Comparison of ENCODE assay signal across 17 mouse cellular contexts in the genomic region with DNA sequence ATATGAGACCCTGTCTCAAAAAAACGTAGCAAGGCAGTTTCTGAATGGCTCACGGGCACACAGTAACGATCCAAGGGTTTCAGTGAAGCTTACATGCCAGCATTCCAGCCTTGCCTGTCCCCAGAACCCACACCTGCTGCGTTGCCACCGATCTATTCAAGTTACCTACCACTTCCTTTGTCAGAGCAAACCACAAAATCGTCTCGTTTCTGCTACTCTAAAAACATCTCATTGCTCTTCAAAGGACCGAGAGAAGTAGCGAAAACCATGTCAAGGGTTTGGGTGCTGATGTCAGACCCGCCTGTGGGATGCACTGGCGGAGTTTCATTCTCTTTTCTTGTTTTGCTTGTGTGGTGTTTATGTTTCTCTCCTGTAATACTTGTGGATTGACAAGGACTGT. TPM values are rescaled to one million over a fixed set of nuclear protein-coding genes. Genes with fewer than 3 reads are reported as not detected.
DNase-seq lines count a peak whose midpoint lies in the region; ATAC-seq and TF ChIP-seq lines count a peak whose summit lies in the region.
"Had no signal": no experiment of that assay in that cellular context is flagged by ENCODE, and none has a peak within 500 bp of the region (broad histone marks: within the 10 kb centered on the region; RNA-seq: fewer than 3 reads in every experiment).

No protein-coding gene starts in this region.

- H3K9ac ChIP-seq in forebrain, postnatal 0 days, result no peak overlapping the region
- H3K9ac ChIP-seq in kidney, embryonic 14.5 days (ENCODE audit: low read depth, low read length), result no peak overlapping the region
- H3K9ac ChIP-seq: embryonic facial prominence, embryonic 13.5 days; forebrain, embryonic 15.5 days; liver, embryonic 14.5 days; lung, embryonic 15.5 days; neural tube, embryonic 13.5 days had no signal

- no peak for TF ChIP-seq POLR2A in spleen, adult 2 months (IDR thresholded peaks at IDR 0.05; ENCODE audit: low read depth, low read length)

- no peaks in the 10 kb centered on the region for H3K36me3 ChIP-seq in spleen, adult 2 months (ENCODE audit: control insufficient read depth, insufficient read depth, low read length)
- H3K36me3 ChIP-seq in forebrain, postnatal 0 days (ENCODE audit: insufficient read depth), result no peaks in the 10 kb centered on the region
- no peaks in the 10 kb centered on the region for H3K36me3 ChIP-seq in kidney, embryonic 14.5 days (ENCODE audit: control insufficient read depth, insufficient read depth, low read length)
- H3K36me3 ChIP-seq: embryonic facial prominence, embryonic 13.5 days; forebrain, embryonic 15.5 days; lung, embryonic 15.5 days; neural tube, embryonic 13.5 days had no signal

- H3K27me3 ChIP-seq in spleen, adult 2 months (ENCODE audit: control insufficient read depth, insufficient read depth, low read length), result no peaks in the 10 kb centered on the region
- no peaks in the 10 kb centered on the region for H3K27me3 ChIP-seq in forebrain, postnatal 0 days (ENCODE audit: insufficient read depth, low read length)
- H3K27me3 ChIP-seq in kidney, embryonic 14.5 days (ENCODE audit: control insufficient read depth, insufficient read depth, low read length), result no peaks in the 10 kb centered on the region
- H3K27me3 ChIP-seq: embryonic facial prominence, embryonic 13.5 days; forebrain, embryonic 15.5 days; lung, embryonic 15.5 days; neural tube, embryonic 13.5 days had no signal

- no peak for TF ChIP-seq CTCF in spleen, adult 2 months (IDR thresholded peaks at IDR 0.05; ENCODE audit: extremely low read depth, insufficient read depth, insufficient read length, insufficient replicate concordance)
- no peak for TF ChIP-seq CTCF in forebrain, postnatal 0 days (IDR thresholded peaks at IDR 0.05; ENCODE audit: low read depth)

- H3K4me1 ChIP-seq in spleen, adult 2 months (ENCODE audit: control insufficient read depth, insufficient read depth, insufficient read length), result peaks cover 22% of the 10 kb centered on the region; the same call in 1 of the 2 replicates
- peaks cover 5% of the 10 kb centered on the region; the same call in 1 of the 2 replicates for H3K4me1 ChIP-seq in forebrain, postnatal 0 days (ENCODE audit: insufficient read depth)
- peaks cover 13% of the 10 kb centered on the region for H3K4me1 ChIP-seq in kidney, embryonic 14.5 days (ENCODE audit: control insufficient read depth, insufficient read depth, low read length)

- DNase-seq in spleen, adult 2 months (ENCODE audit: low read depth in 1 of 2, low spot score in 2 of 2), result peak in 1 of 2 experiments; percentile 82
- DNase-seq in spleen, postnatal 10 days (ENCODE audit: low spot score in 2 of 2), result no peak
- DNase-seq in thymus, postnatal 0 days (ENCODE audit: low spot score), result peak; percentile 95
- no peak for DNase-seq in heart, adult 9 months (ENCODE audit: low spot score in 2 of 2)
- no peak for DNase-seq in forebrain, postnatal 0 days
- DNase-seq: adrenal gland, postnatal 10 days; cerebellum, postnatal 10 days; gastrocnemius, postnatal 25 days; kidney, adult 8-10 months; lung, postnatal 4 days had no signal

- H3K9me3 ChIP-seq in forebrain, postnatal 0 days (ENCODE audit: low read length), result no peaks in the 10 kb centered on the region
- H3K9me3 ChIP-seq in kidney, embryonic 14.5 days (ENCODE audit: control insufficient read depth, low read length), result no peaks in the 10 kb centered on the region
- H3K9me3 ChIP-seq: embryonic facial prominence, embryonic 13.5 days; forebrain, embryonic 15.5 days; lung, embryonic 15.5 days; neural tube, embryonic 13.5 days had no signal

- H3K4me2 ChIP-seq in forebrain, postnatal 0 days (ENCODE audit: low read depth), result no peak overlapping the region
- no peak overlapping the region for H3K4me2 ChIP-seq in kidney, embryonic 14.5 days (replicated peaks; ENCODE audit: low read depth, low read length)
- H3K4me2 ChIP-seq: embryonic facial prominence, embryonic 13.5 days; forebrain, embryonic 15.5 days; lung, embryonic 15.5 days; neural tube, embryonic 13.5 days had no signal

- ATAC-seq in inflammation-experienced regulatory T-cells, adult 6 months, result peak; percentile 70
- no peak for ATAC-seq in forebrain, postnatal 0 days
- no peak for ATAC-seq in kidney, embryonic 14.5 days (ENCODE audit: low FRiP score, low TSS enrichment)
- ATAC-seq: forebrain, embryonic 15.5 days had no signal

- H3K4me3 ChIP-seq in spleen, adult 2 months (ENCODE audit: extremely low read depth, insufficient read depth, insufficient read length), result no peak overlapping the region
- no peak overlapping the region for H3K4me3 ChIP-seq in forebrain, postnatal 0 days (ENCODE audit: low read depth, low read length)
- H3K4me3 ChIP-seq in kidney, embryonic 14.5 days (ENCODE audit: low read length), result no peak overlapping the region
- H3K4me3 ChIP-seq: embryonic facial prominence, embryonic 13.5 days; forebrain, embryonic 15.5 days; lung, embryonic 15.5 days; neural tube, embryonic 13.5 days had no signal

- peak overlapping the region; percentile 85 for H3K27ac ChIP-seq in spleen, adult 2 months (ENCODE audit: insufficient read depth, low read length)
- H3K27ac ChIP-seq in forebrain, postnatal 0 days (ENCODE audit: low read depth, low read length), result no peak overlapping the region
- no peak overlapping the region for H3K27ac ChIP-seq in kidney, embryonic 14.5 days (ENCODE audit: low read depth, low read length)
- H3K27ac ChIP-seq: embryonic facial prominence, embryonic 13.5 days; forebrain, embryonic 15.5 days; liver, embryonic 14.5 days; lung, embryonic 15.5 days; neural tube, embryonic 13.5 days had no signal

- 16% methylated on average over 11 of the region's 11 CpGs for WGBS in spleen, adult 2 months
- 71% methylated on average over 11 of the region's 11 CpGs for WGBS in forebrain, postnatal 0 days
- WGBS in kidney, embryonic 14.5 days, result 74% methylated on average over 11 of the region's 11 CpGs

RNA-seq across cellular contexts. Expression of a gene that starts 2.4 kb away (rescaled TPM):
- 58.1 and 72.8 TPM in 2 replicates for polyA plus RNA-seq in spleen, adult 2 months (2012; rRNA removed)
- 10 to 100 TPM; 18.4 to 21.9 (median 18.7) TPM for polyA plus RNA-seq in inflammation-experienced regulatory T-cells, adult 6 months (2017; shearing (Covaris generic))
- 32.4 and 32.8 TPM in 2 replicates for polyA plus RNA-seq in thymus, postnatal 0 days (2015; fragmentation: Nextera tagmentation; extraction: Ambion mirVana)
- total RNA-seq in forebrain, postnatal 0 days (2014; rRNA removed), result 62.0 and 62.2 TPM in 2 replicates
- 76.5 and 90.8 TPM in 2 replicates for polyA plus RNA-seq in forebrain, postnatal 0 days (2015; fragmentation: Nextera tagmentation; extraction: Ambion mirVana)
- 20.2 and 27.6 TPM in 2 replicates for polyA plus RNA-seq in kidney, embryonic 14.5 days (2014; fragmentation: Nextera tagmentation; extraction: Ambion mirVana)
